Mouse (Mus musculus) T-cell, adult 2 months (primary cell): Measurements from ENCODE around the gene Aldh1b1.

Source experiments
- DNase-seq: peaks from one replicate; pipeline ENCODE4 v3.0.0; 2022; ENCODE audit warnings: low spot score

Aldh1b1 gene

GRCm38 (mm10) chr4:45798964-45799363, at the start of gene Aldh1b1:
Gene Aldh1b1 (plus strand): TSS chr4:45799022.
- peak; percentile 46 for DNase-seq

- DNase-seq = no peak
Measured at GRCm38 (mm10) chr4:45749449-45749848, 49.4 kb upstream of the Aldh1b1 start.

DNA sequence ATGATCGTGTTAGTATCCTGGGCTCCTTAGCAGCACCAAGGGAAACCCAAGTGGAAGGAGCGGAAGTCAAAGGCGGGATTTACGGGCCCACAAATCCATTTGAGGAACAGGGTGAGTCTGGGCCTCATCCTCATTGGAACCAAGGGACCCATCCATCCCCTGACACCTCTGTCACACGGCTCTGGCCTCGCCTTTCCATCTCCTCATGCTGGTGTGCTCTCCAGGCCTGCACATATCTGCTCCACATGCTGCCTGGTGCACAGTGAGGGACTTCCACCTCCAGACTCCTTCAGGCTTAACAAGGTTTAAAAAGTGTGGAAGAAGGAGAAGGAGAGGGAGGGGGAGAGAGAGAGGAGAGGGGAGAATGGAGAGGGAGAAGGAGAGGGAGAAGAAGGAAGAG, 48.3 kb upstream of the Aldh1b1 start:
- DNase-seq = no peak

DNA sequence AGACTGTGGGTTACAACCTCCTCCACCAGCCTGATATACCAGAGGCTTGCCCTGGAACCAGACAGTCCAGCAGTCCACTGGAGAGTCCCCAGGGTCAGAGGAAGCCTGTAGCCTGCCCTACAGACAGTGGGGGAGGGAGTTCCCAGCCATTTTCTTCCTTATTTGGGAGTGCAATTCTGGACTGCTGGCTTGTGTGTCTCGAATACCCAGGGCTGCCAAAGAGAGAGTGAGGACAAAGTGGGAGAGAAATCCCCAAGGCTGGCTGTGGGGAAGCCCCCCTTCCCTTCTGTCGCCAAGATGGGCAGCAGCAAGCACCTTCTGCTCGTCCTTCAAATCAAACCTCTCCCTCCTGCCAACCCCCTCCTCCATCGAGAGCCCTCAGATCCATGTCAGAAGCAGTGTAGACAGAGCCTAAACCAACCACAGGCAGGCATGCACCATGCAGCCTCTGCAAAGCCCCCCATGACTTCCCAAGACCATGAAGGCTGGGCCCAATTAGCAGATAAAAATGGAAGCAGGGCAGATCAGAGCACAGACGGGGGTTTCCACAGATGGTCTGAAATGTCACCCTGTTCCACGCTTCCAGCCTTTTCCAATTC, 45.5 kb upstream of the Aldh1b1 start:
- no peak for DNase-seq

GRCm38 (mm10) chr4:45754171-45754570, 44.7 kb upstream of the Aldh1b1 start:
- no peak for DNase-seq

DNA sequence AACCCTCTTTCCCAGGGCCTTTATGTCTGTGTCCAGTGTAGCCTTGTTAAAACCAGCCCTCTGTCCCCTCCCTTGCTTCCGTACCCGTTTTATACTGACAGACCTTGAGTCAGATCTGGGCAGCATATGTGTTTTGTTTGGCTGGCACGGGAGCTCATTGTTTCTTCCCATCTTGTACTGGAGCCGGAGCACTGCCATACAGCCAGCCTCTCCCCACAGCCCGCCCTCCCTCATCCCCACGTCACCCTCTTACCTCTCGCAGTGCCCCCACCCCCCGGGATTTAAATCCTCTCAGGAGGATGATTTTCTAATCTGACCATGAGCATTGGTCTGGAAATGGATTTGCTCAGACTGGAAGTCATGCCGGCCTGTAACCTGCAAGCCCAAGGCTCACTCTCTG, 43.7 kb upstream of the Aldh1b1 start:
- DNase-seq = no peak

GRCm38 (mm10) chr4:45755881-45756280, 42.9 kb upstream of the Aldh1b1 start:
- no peak for DNase-seq

DNA sequence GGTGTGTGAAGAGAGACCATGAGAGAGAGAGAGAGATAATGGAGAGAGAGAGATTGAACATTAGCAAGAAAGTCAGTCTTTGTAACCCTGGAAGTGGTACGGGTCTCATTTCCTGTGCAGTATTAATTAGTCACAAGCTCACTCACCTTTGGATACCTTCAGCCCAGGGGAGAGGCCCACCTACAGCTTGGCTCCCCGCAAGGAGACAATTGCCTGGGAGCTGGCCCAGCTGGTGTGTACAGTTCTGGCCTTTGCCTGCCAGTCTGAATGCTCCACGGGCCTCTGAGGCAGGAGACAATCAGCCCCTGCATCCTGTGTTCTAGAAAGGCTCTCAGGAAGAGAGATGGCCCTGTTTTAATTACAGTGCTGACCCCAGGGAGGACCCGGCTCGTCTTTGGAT, 40.9 kb upstream of the Aldh1b1 start:
- DNase-seq = no peak

DNA sequence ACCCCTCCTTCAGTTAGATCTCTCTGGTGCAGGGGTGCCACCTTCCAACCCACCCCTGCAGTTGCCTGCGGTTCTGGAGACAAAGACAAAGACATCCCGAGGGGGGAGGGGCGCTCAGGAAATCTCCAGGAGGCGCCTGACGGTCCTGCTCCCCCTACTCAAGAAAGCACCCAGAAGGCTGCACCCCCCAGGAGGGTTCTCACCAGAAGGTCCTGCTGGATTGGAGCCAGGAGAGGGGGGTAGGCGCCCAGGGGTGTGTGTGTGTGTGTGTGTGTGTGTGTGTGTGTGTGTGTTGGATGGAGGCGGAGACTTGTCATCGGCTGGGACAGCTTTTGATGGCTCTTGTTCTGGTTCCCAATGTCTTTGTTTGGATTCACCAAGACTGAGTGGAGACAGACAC, 39.4 kb upstream of the Aldh1b1 start:
- DNase-seq = no peak

DNA sequence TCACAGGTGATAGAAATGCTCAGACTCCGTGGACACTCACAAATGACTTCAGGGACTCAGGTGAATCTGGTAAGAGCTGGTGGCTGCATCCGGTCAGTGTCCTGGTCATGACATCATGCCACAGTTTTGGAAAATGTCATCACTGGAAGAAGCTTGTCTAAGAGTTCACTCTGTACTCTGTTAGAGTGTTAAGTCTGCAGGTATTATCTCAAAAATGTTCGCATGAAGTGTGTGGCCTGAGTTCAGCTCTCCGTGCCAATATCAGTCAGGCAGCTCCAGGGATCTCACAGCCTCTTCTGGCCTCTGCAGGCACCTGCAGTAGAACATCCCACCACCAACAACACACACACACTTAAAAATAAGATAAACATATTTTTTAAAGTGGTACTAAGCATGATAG, 36.2 kb upstream of the Aldh1b1 start:
- DNase-seq = no peak

DNA sequence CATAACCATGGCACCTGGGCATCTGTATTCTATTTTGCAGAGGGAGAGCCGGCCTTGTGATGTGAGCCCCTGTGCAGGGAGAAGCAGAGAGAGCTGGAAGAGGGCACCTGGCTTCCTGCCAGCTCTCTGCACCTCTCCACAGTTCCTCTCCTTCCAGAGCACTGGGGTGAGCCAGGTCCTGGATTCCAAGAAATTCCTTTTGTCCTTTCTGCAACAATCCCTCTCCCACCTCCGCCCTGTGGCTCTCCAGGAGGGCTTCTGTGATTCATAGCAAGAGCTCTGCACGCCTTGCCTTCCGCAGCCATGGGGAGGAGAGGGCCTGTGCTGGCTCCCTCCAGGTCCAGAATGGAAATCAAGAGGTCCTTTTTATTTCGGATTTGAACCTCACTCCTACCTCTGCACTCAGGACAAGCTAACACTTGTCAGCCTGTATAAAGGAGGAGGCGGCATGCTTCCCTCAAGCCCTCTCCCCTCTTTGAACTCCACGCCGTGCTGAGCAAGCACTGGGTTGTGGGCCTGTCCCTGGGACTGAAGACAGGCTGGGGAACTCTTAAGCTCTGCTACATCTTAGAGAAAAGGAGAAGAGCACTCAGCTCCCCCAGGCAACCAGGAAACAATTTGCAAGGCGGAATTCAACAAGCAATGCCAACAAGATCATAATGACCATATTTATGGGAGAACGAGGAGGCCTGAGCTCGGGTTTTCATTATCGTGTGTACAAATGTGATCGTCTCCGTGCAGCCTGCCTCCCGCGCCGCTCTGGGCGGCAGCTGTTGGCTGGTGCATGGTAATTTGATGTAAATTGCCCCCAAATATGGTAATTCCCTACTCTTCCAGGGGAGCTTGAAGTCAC, 35.3 kb upstream of the Aldh1b1 start:
- no peak for DNase-seq

DNA sequence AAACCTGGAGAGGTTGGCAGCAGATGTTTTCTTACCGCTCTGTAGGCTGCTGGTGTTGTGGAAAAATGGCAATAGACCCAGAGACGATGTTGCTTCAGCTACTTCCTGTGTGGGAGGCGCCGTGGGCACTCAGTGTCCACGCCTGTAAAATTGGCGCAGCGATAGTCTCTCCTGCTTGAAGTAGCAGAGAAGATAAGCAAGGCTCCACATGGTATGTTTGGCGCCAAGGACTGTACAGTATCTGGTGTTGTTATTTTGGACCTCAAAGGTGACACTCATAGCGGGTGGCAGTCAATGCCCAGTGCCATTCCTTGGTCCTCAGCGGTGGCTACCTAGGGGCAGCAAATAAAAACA, 34.7 kb upstream of the Aldh1b1 start:
- DNase-seq = no peak

GRCm38 (mm10) chr4:45765121-45765564, 33.7 kb upstream of the Aldh1b1 start:
- DNase-seq = no peak

DNA sequence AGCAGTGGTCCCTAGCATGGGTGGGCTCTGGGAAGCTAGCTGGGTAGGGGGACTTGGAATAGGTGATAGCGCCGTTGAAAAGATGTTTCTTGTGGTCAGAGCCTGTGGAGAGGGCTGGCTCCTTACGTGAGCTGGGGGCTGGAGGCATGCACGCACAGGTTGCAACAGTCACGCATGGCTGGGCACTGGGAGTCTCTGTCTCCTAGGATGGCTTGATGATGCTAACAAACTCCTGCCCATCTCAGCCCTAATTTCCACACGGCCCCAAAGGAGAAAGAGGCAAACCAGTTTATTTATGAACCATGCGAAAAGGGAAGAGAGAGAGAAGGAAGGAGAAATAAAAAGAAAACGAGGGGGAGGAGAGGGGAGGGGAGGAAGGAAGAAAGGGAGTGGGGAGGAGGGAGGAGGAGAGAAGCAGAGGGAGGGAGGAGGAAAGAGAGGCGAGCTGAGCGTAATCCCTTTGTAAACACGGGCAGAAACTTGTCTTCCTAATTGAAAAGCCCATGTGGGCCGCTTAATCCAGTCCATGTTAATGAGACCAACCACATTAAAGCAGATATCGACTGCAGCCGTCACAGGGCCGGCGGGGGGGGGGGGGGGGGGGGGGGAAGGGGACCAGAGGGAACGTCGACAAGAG, 33.1 kb upstream of the Aldh1b1 start:
- DNase-seq = no peak

GRCm38 (mm10) chr4:45766774-45767173, 32.0 kb upstream of the Aldh1b1 start:
- DNase-seq = no peak

GRCm38 (mm10) chr4:45767891-45768558, 30.8 kb upstream of the Aldh1b1 start:
- DNase-seq = no peak

- DNase-seq = no peak
Measured at GRCm38 (mm10) chr4:45769141-45769540, 29.7 kb upstream of the Aldh1b1 start.

- no peak for DNase-seq
Measured at GRCm38 (mm10) chr4:45769791-45770637, 28.8 kb upstream of the Aldh1b1 start.

- no peak for DNase-seq
Measured at GRCm38 (mm10) chr4:45770638-45771033, 28.2 kb upstream of the Aldh1b1 start.

DNA sequence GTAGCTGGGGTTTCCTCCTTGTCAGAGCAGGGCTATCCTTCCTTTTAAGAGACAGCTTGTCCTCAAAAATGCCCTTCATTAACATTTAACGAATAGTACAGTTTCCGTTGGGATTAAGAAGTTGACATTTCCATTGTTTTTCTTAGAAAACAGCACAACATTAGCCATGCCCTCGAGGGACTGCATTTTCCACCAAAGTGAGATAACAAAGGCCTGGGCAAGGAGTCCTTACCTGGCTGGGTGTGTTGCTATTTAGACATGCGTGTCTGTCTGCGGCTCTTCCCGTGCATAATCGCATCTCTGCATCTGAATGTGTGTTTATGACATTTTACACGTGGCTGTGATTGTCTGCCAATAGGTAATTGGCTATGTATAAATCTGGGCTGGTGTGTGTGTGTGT, 27.6 kb upstream of the Aldh1b1 start:
- DNase-seq = no peak

- DNase-seq = no peak
Measured at GRCm38 (mm10) chr4:45771619-45772018, 27.2 kb upstream of the Aldh1b1 start.

- DNase-seq = no peak
Measured at GRCm38 (mm10) chr4:45783671-45784070, 15.2 kb upstream of the Aldh1b1 start.
